Mouse (Mus musculus) G1E (cell line): Measurements from ENCODE around the gene Azin2.

ENCODE experiments used
- CTCF ChIP-seq: IDR thresholded peaks from 2 replicates; pipeline ENCODE4 v1.5.1; 2012; ENCODE audit warnings: low read depth, low read length, inconsistent platforms, mixed read lengths
- GATA1 ChIP-seq: IDR thresholded peaks from 2 replicates; pipeline ENCODE4 v1.6.1; 2012; ENCODE audit warnings: borderline replicate concordance, low read length, inconsistent platforms, mixed read lengths
- GATA2 ChIP-seq: IDR thresholded peaks from 2 replicates; pipeline ENCODE4 v1.6.1; 2012; ENCODE audit warnings: low read depth, low read length, inconsistent platforms, borderline replicate concordance
- POLR2AphosphoS5 ChIP-seq: IDR thresholded peaks from 2 replicates; pipeline ENCODE4 v1.6.1; 2012; ENCODE audit warnings: low read depth, low read length, inconsistent platforms; ENCODE audit not compliant: insufficient replicate concordance
- TAL1 ChIP-seq: conservative IDR thresholded peaks from 2 replicates; pipeline ENCODE4 v1.6.1; 2012; ENCODE audit warnings: low read depth, low read length, inconsistent platforms, mixed read lengths

- TF ChIP-seq CTCF (no peak), GATA1 (no peak), POLR2AphosphoS5 (no peak), GATA2 (no peak), TAL1 (no peak)
These were observed 37.2 kb downstream of the Azin2 start for GRCm38 (mm10) chr4:128924841-128925606.
